12 mouse cellular contexts compared by ENCODE assay signal in the genomic region with DNA sequence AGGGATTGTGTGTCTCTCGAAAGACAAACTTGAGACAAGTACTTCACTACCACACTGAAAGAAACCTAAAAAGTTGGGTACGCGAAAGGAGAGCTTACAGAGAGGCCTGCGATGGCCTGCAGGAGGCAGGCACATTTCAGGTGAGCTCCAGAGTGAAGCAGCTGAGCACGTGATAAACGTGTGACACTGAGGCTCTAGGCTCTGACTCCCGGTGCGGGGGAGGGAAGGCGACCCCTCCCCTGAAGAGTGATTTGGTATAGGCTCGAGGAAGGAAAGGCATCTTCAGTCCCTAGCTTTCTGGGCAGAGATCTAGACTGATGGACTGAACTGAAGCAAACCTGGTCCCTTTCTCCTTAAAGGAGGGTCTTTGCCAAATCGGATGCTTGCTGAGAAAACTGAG. TPM values are rescaled to one million over a fixed set of nuclear protein-coding genes. Genes with fewer than 3 reads are reported as not detected.
DNase-seq lines count a peak whose midpoint lies in the region; ATAC-seq and TF ChIP-seq lines count a peak whose summit lies in the region.
"Had no signal": no experiment of that assay in that cellular context is flagged by ENCODE, and none has a peak within 500 bp of the region (broad histone marks: within the 10 kb centered on the region; RNA-seq: fewer than 3 reads in every experiment).

No protein-coding gene starts in this region.

- H3K36me3 ChIP-seq in hindbrain, embryonic 12.5 days = no peaks in the 10 kb centered on the region
- H3K36me3 ChIP-seq in hindbrain, embryonic 10.5 days = no peaks in the 10 kb centered on the region
- peaks cover 2 to 16% of the 10 kb centered on the region in 2 experiments for H3K36me3 ChIP-seq in CH12.LX (replicated peaks in 1 of 2; ENCODE audit: control insufficient read depth in 1 of 2, insufficient read depth in 1 of 2, low read length in 1 of 2)
- H3K36me3 ChIP-seq: neural tube, embryonic 12.5 days had no signal

- peak in 1 of 2 experiments; percentile 17; a peak in 2 of 4 replicates for TF ChIP-seq CTCF in CH12.LX (conservative IDR thresholded peaks at IDR 0.05 in 1 of 2, IDR thresholded peaks at IDR 0.05 in 1 of 2; ENCODE audit: low read depth in 2 of 2, low read length in 2 of 2)

- dilution Hi-C loops in CH12.LX (cut with MboI; ENCODE audit: extremely low pct_ligation_motif_present, extremely low pct_unique_long_range_greater_than_20kb, low sequenced_read_pairs) = no loop called here

- TF ChIP-seq RAD21 in CH12.LX (IDR thresholded peaks at IDR 0.05; ENCODE audit: low read depth, low read length) = no peak

- TF ChIP-seq EP300 in CH12.LX (IDR thresholded peaks at IDR 0.05; ENCODE audit: low read length) = no peak

- no peak overlapping the region for H3K4me3 ChIP-seq in hindbrain, embryonic 12.5 days
- H3K4me3 ChIP-seq in hindbrain, embryonic 10.5 days = no peak overlapping the region
- H3K4me3 ChIP-seq in CH12.LX (replicated peaks in 1 of 3; ENCODE audit: low read depth in 2 of 3, low read length in 2 of 3, poor library complexity in 1 of 3) = no peak overlapping the region

- WGBS in hindbrain, embryonic 12.5 days = 16% methylated on average over 11 of the region's 11 CpGs
- 15% methylated on average over 11 of the region's 11 CpGs for WGBS in hindbrain, embryonic 10.5 days

- in situ Hi-C loops in CH12.LX (cut with MboI; ENCODE audit: low pct_ligation_motif_present, low pct_unique_long_range_greater_than_20kb, low sequenced_read_pairs) = loop anchor here (5.0 kb wide), 1 partner anchor 44 kb away; no protein-coding TSS in a partner anchor

- ATAC-seq in hindbrain, embryonic 12.5 days (ENCODE audit: low FRiP score) = no peak
- ATAC-seq in megakaryocyte, adult 5-6 weeks (ENCODE audit: poor library complexity, severe bottlenecking) = peak; percentile 19; the same call in 1 of the 2 replicates

- H3K9ac ChIP-seq in hindbrain, embryonic 12.5 days = no peak overlapping the region
- no peak overlapping the region for H3K9ac ChIP-seq in CH12.LX (ENCODE audit: insufficient read depth, low read depth)
- H3K9ac ChIP-seq: neural tube, embryonic 12.5 days had no signal

- H3K4me2 ChIP-seq in hindbrain, embryonic 12.5 days (replicated peaks) = 0 out of 2 replicates have a peak overlapping the region, but pooled peaks have one; percentile 17
- no peak overlapping the region for H3K4me2 ChIP-seq in CH12.LX (ENCODE audit: insufficient read depth, low read depth, poor library complexity, severe bottlenecking)

- no peaks in the 10 kb centered on the region for H3K9me3 ChIP-seq in hindbrain, embryonic 12.5 days (replicated peaks)
- no peaks in the 10 kb centered on the region for H3K9me3 ChIP-seq in hindbrain, embryonic 10.5 days
- H3K9me3 ChIP-seq in CH12.LX (replicated peaks; ENCODE audit: low read length) = no peaks in the 10 kb centered on the region
- H3K9me3 ChIP-seq: neural tube, embryonic 12.5 days had no signal

- H3K27me3 ChIP-seq in hindbrain, embryonic 12.5 days = peaks cover 46% of the 10 kb centered on the region
- peaks cover 51% of the 10 kb centered on the region for H3K27me3 ChIP-seq in hindbrain, embryonic 10.5 days (ENCODE audit: insufficient read depth, poor library complexity, severe bottlenecking)
- no peaks in the 10 kb centered on the region for H3K27me3 ChIP-seq in CH12.LX (replicated peaks)

- no peak for DNase-seq in hindbrain, embryonic 10.5 days (ENCODE audit: low spot score)
- DNase-seq in CH12.LX (ENCODE audit: extremely low read depth) = no peak
- DNase-seq in T-cell, adult 2 months (ENCODE audit: low spot score) = peak; percentile 35
- DNase-seq in urinary bladder, postnatal 14 days (ENCODE audit: low spot score) = no peak
- DNase-seq in adrenal gland, adult (ENCODE audit: inconsistent age in 2 of 2, low spot score in 1 of 2) = no peak
- DNase-seq in urinary bladder, postnatal 10 days (ENCODE audit: low spot score) = no peak
- DNase-seq: kidney, postnatal 25 days had no signal

- H3K27ac ChIP-seq in hindbrain, embryonic 12.5 days = no peak overlapping the region
- no peak overlapping the region for H3K27ac ChIP-seq in hindbrain, embryonic 10.5 days
- H3K27ac ChIP-seq in CH12.LX (ENCODE audit: insufficient read depth, low read depth) = no peak overlapping the region
- H3K27ac ChIP-seq: neural tube, embryonic 12.5 days had no signal

- TF ChIP-seq POLR2A in CH12.LX (IDR thresholded peaks at IDR 0.05; ENCODE audit: low read depth, low read length) = no peak

- H3K79me2 ChIP-seq in CH12.LX (replicated peaks; ENCODE audit: control insufficient read depth, extremely low read depth, insufficient read depth, poor library complexity, severe bottlenecking) = peaks cover 6% of the 10 kb centered on the region; the same call in 1 of the 2 replicates

- H3K4me1 ChIP-seq in hindbrain, embryonic 12.5 days = peaks cover 6% of the 10 kb centered on the region
- peaks cover 30% of the 10 kb centered on the region for H3K4me1 ChIP-seq in hindbrain, embryonic 10.5 days (replicated peaks)
- peaks cover 6 to 34% of the 10 kb centered on the region in 2 experiments for H3K4me1 ChIP-seq in CH12.LX (ENCODE audit: control insufficient read depth in 1 of 2, insufficient read depth in 2 of 2)

TF ChIP-seq in CH12.LX, 34 proteins besides CTCF, POLR2A, EP300 and RAD21:
- TF ChIP-seq KAT2A (IDR thresholded peaks at IDR 0.05; ENCODE audit: insufficient replicate concordance, low read length) = no peak
- no peak for TF ChIP-seq MAZ (IDR thresholded peaks at IDR 0.05; ENCODE audit: low read depth, low read length)
- peak; percentile 35; the same call in 1 of the 2 replicates for TF ChIP-seq BHLHE40 (IDR thresholded peaks at IDR 0.05; ENCODE audit: low read depth, low read length)
TF ChIP-seq in CH12.LX: peak in this region for 1.

RNA-seq across cellular contexts. Expression of a gene that starts 36.1 kb away (rescaled TPM):
- polyA plus RNA-seq in hindbrain, embryonic 12.5 days (2016; fragmentation: Nextera tagmentation; extraction: Ambion mirVana) = 0.14 and 0.27 TPM in 2 replicates
- polyA plus RNA-seq in hindbrain, embryonic 10.5 days (2016; fragmentation: Nextera tagmentation; extraction: Ambion mirVana) = 0.12 and 0.24 TPM in 2 replicates
- total RNA-seq in CH12.LX (2012; rRNA removed) = not detected in 2 replicates
- total RNA-seq in CH12.LX (2014; rRNA removed) = not detected in 2 replicates
- polyA plus RNA-seq in CH12.LX (2012; ENCODE audit: insufficient read length, low read depth) = 0.12 and 0.27 TPM in 2 replicates
- not detected in 2 replicates for total RNA-seq in megakaryocyte, adult 5-6 weeks (2015)
- not detected in 2 replicates for total RNA-seq in megakaryocyte, adult 5-6 weeks (2017)
- total RNA-seq: left cerebral cortex, postnatal 10 days had no signal
- polyA plus RNA-seq: small intestine, adult 2 months had no signal

RNA-seq across cellular contexts. Expression of a gene that starts 58.1 kb away (rescaled TPM):
- 24.7 and 25.3 TPM in 2 replicates for polyA plus RNA-seq in hindbrain, embryonic 12.5 days (2016; fragmentation: Nextera tagmentation; extraction: Ambion mirVana)
- 38.5 and 57.1 TPM in 2 replicates for polyA plus RNA-seq in hindbrain, embryonic 10.5 days (2016; fragmentation: Nextera tagmentation; extraction: Ambion mirVana)
- total RNA-seq in CH12.LX (2012; rRNA removed) (27.8 and 38.3 TPM in 2 replicates), CH12.LX (2014; rRNA removed) (29.7 and 32.4 TPM in 2 replicates)
- polyA plus RNA-seq in CH12.LX (2012; ENCODE audit: insufficient read length, low read depth) = 23.7 and 28.8 TPM in 2 replicates
- total RNA-seq in megakaryocyte, adult 5-6 weeks (2015) = 44.5 and 48.4 TPM in 2 replicates
- 51.4 and 63.5 TPM in 2 replicates for total RNA-seq in megakaryocyte, adult 5-6 weeks (2017)
